In genomic region chr13:44272746-44273524, GRCm38 (mm10) we compare ENCODE assay signal across 20 mouse cellular contexts.
DNase-seq lines count a peak whose midpoint lies in the region; ATAC-seq and TF ChIP-seq lines count a peak whose summit lies in the region.
"Had no signal": no experiment of that assay in that cellular context is flagged by ENCODE, and none has a peak within 500 bp of the region (broad histone marks: within the 10 kb centered on the region; RNA-seq: fewer than 3 reads in every experiment).

No protein-coding gene starts in this region.

- no peak overlapping the region for H3K9ac ChIP-seq in kidney, postnatal 0 days (ENCODE audit: low read depth, low read length)
- H3K9ac ChIP-seq in midbrain, embryonic 11.5 days (ENCODE audit: low read length): no peak overlapping the region
- no peak overlapping the region for H3K9ac ChIP-seq in midbrain, postnatal 0 days (replicated peaks; ENCODE audit: low read length, poor library complexity, severe bottlenecking)
- no peak overlapping the region for H3K9ac ChIP-seq in intestine, embryonic 15.5 days
- H3K9ac ChIP-seq: forebrain, postnatal 0 days; hindbrain, embryonic 12.5 days; limb, embryonic 15.5 days; liver, embryonic 14.5 days had no signal

- H3K27ac ChIP-seq in kidney, postnatal 0 days: no peak overlapping the region
- no peak overlapping the region for H3K27ac ChIP-seq in kidney, adult 2 months (ENCODE audit: insufficient read depth, low read depth, low read length)
- no peak overlapping the region for H3K27ac ChIP-seq in midbrain, embryonic 11.5 days (ENCODE audit: low read depth, low read length)
- H3K27ac ChIP-seq in midbrain, postnatal 0 days (ENCODE audit: low read depth, low read length): no peak overlapping the region
- H3K27ac ChIP-seq in intestine, embryonic 15.5 days: no peak overlapping the region
- H3K27ac ChIP-seq: heart, adult 2 months; hindbrain, embryonic 12.5 days; limb, embryonic 15.5 days; liver, embryonic 14.5 days; midbrain, embryonic 10.5 days had no signal

- ATAC-seq in kidney, postnatal 0 days (replicated peaks; ENCODE audit: low FRiP score, low read depth): no peak
- ATAC-seq in midbrain, embryonic 11.5 days (ENCODE audit: low FRiP score): no peak
- no peak for ATAC-seq in midbrain, postnatal 0 days (ENCODE audit: low FRiP score)
- no peak for ATAC-seq in intestine, embryonic 15.5 days
- no peak for ATAC-seq in erythroid progenitor cell, adult 5-6 weeks (replicated peaks; ENCODE audit: low FRiP score, poor library complexity, severe bottlenecking)
- ATAC-seq: activated CD4-positive, CD25-positive, alpha-beta regulatory T cell, adult 4 months; forebrain, postnatal 0 days had no signal

- no peak for TF ChIP-seq POLR2A in kidney, adult 2 months (IDR thresholded peaks at IDR 0.05; ENCODE audit: low read depth, low read length)

- DNase-seq in kidney, postnatal 0 days (ENCODE audit: low spot score): peak; percentile 61
- no peak for DNase-seq in kidney, adult 2 months
- DNase-seq in midbrain, embryonic 11.5 days (ENCODE audit: low spot score, missing footprints): peak; percentile 81
- no peak for DNase-seq in midbrain, postnatal 0 days (ENCODE audit: low spot score)
- DNase-seq in adrenal gland, postnatal 36 days: no peak
- DNase-seq: adrenal gland, adult 8-10 months; cerebellum, adult 18-20 months; cerebellum, postnatal 25 days; forebrain, postnatal 0 days; gastrocnemius, postnatal 14 days; heart, adult 2 months; kidney, postnatal 14 days; left cerebral cortex, postnatal 4 days had no signal

- no peaks in the 10 kb centered on the region for H3K4me1 ChIP-seq in kidney, postnatal 0 days (replicated peaks; ENCODE audit: insufficient read depth, low read length)
- no peaks in the 10 kb centered on the region for H3K4me1 ChIP-seq in kidney, adult 2 months (ENCODE audit: control insufficient read depth, insufficient read depth, low read length)
- no peaks in the 10 kb centered on the region for H3K4me1 ChIP-seq in midbrain, embryonic 11.5 days (ENCODE audit: control insufficient read depth, insufficient read depth, low read length)
- no peaks in the 10 kb centered on the region for H3K4me1 ChIP-seq in midbrain, postnatal 0 days (ENCODE audit: insufficient read depth, low read length)
- H3K4me1 ChIP-seq in intestine, embryonic 15.5 days (replicated peaks): no peaks in the 10 kb centered on the region
- H3K4me1 ChIP-seq: hindbrain, embryonic 12.5 days; limb, embryonic 15.5 days; midbrain, embryonic 10.5 days had no signal

- no peak overlapping the region for H3K4me2 ChIP-seq in kidney, postnatal 0 days (ENCODE audit: low read length)
- H3K4me2 ChIP-seq in midbrain, embryonic 11.5 days: no peak overlapping the region
- no peak overlapping the region for H3K4me2 ChIP-seq in midbrain, postnatal 0 days (ENCODE audit: low read depth, low read length, poor library complexity, severe bottlenecking)
- peak overlapping the region; percentile 23; the same call in 1 of the 2 replicates for H3K4me2 ChIP-seq in intestine, embryonic 15.5 days (replicated peaks)
- H3K4me2 ChIP-seq: hindbrain, embryonic 12.5 days; limb, embryonic 15.5 days had no signal

- no peaks in the 10 kb centered on the region for H3K36me3 ChIP-seq in kidney, postnatal 0 days (ENCODE audit: insufficient read depth, low read length)
- no peaks in the 10 kb centered on the region for H3K36me3 ChIP-seq in kidney, adult 2 months (ENCODE audit: control insufficient read depth, insufficient read depth, low read length)
- H3K36me3 ChIP-seq in midbrain, embryonic 11.5 days (ENCODE audit: control insufficient read depth, insufficient read depth, low read length): no peaks in the 10 kb centered on the region
- H3K36me3 ChIP-seq in midbrain, postnatal 0 days (ENCODE audit: insufficient read depth, low read length): no peaks in the 10 kb centered on the region
- no peaks in the 10 kb centered on the region for H3K36me3 ChIP-seq in intestine, embryonic 15.5 days
- H3K36me3 ChIP-seq: hindbrain, embryonic 12.5 days; limb, embryonic 15.5 days; midbrain, embryonic 10.5 days had no signal

- WGBS in kidney, postnatal 0 days: 61% methylated on average over 16 of the region's 16 CpGs
- 73% methylated on average over 16 of the region's 16 CpGs for WGBS in kidney, adult 2 months
- WGBS in midbrain, embryonic 11.5 days: 81% methylated on average over 16 of the region's 16 CpGs
- WGBS in midbrain, postnatal 0 days: 77% methylated on average over 16 of the region's 16 CpGs
- 46% methylated on average over 16 of the region's 16 CpGs for WGBS in intestine, embryonic 15.5 days

- H3K9me3 ChIP-seq in kidney, postnatal 0 days (replicated peaks; ENCODE audit: low read length): no peaks in the 10 kb centered on the region
- no peaks in the 10 kb centered on the region for H3K9me3 ChIP-seq in midbrain, embryonic 11.5 days (ENCODE audit: control insufficient read depth, low read length)
- no peaks in the 10 kb centered on the region for H3K9me3 ChIP-seq in midbrain, postnatal 0 days (ENCODE audit: low read length)
- H3K9me3 ChIP-seq in intestine, embryonic 15.5 days: no peaks in the 10 kb centered on the region
- H3K9me3 ChIP-seq: hindbrain, embryonic 12.5 days; limb, embryonic 15.5 days had no signal

- no peak for TF ChIP-seq CTCF in kidney, postnatal 0 days (IDR thresholded peaks at IDR 0.05; ENCODE audit: low read depth)
- no peak for TF ChIP-seq CTCF in kidney, adult 2 months (conservative IDR thresholded peaks at IDR 0.05; ENCODE audit: insufficient read depth, insufficient read length, low read depth, low read length)
- TF ChIP-seq CTCF in midbrain, postnatal 0 days (IDR thresholded peaks at IDR 0.05): no peak

- no peak overlapping the region for H3K4me3 ChIP-seq in kidney, postnatal 0 days (replicated peaks; ENCODE audit: low read depth, low read length)
- H3K4me3 ChIP-seq in kidney, adult 2 months (ENCODE audit: insufficient read depth, low read depth, low read length): no peak overlapping the region
- H3K4me3 ChIP-seq in midbrain, embryonic 11.5 days (ENCODE audit: low read depth, low read length): no peak overlapping the region
- no peak overlapping the region for H3K4me3 ChIP-seq in midbrain, postnatal 0 days (ENCODE audit: low read depth, low read length)
- no peak overlapping the region for H3K4me3 ChIP-seq in intestine, embryonic 15.5 days (replicated peaks)
- H3K4me3 ChIP-seq: heart, adult 2 months; hindbrain, embryonic 12.5 days; limb, embryonic 15.5 days; midbrain, embryonic 10.5 days had no signal

- no peaks in the 10 kb centered on the region for H3K27me3 ChIP-seq in kidney, postnatal 0 days (ENCODE audit: insufficient read depth, low read length)
- no peaks in the 10 kb centered on the region for H3K27me3 ChIP-seq in kidney, adult 2 months (replicated peaks; ENCODE audit: control insufficient read depth, insufficient read depth, low read length)
- no peaks in the 10 kb centered on the region for H3K27me3 ChIP-seq in midbrain, embryonic 11.5 days (ENCODE audit: control insufficient read depth, insufficient read depth, low read length)
- H3K27me3 ChIP-seq in midbrain, postnatal 0 days (ENCODE audit: insufficient read depth, low read length): no peaks in the 10 kb centered on the region
- H3K27me3 ChIP-seq in intestine, embryonic 15.5 days (replicated peaks): no peaks in the 10 kb centered on the region
- H3K27me3 ChIP-seq: hindbrain, embryonic 12.5 days; limb, embryonic 15.5 days had no signal

Comparison
In these comparisons a context has a peak if more than half of its experiments do, and no peak if none do; other contexts are left out.
1. DNase-seq: peak in kidney, postnatal 0 days (single experiment) and midbrain, embryonic 11.5 days (single experiment); none in kidney, adult 2 months (single experiment), midbrain, postnatal 0 days (single experiment) and adrenal gland, postnatal 36 days (0 of 2).